Mouse (Mus musculus) liver, embryonic 11.5 days (tissue): ENCODE measurements around the gene Tnks2. TPM values are rescaled to one million over a fixed set of nuclear protein-coding genes. Genes with fewer than 3 reads are reported as not detected.

ENCODE experiments used
- ATAC-seq: fragments of 200-750 bp; cut with Nextera tagmentation; replicated peaks from 2 replicates; pipeline ENCODE4 v1.8.0; 2017; ENCODE audit warnings: moderate number of reproducible peaks, mild to moderate bottlenecking, moderate TSS enrichment, moderate library complexity; ENCODE audit not compliant: low FRiP score
- DNase-seq: peaks from one replicate; pipeline ENCODE4 v3.0.0-alpha.2; 2017; ENCODE audit warnings: low spot score
- H3K27ac ChIP-seq: fragments of 300-500 bp; sonication (generic); 2 replicates; pipeline ENCODE4 v1.5.1; 2014; ENCODE audit warnings: mild to moderate bottlenecking, low read depth, low read length, control low read depth
- H3K27me3 ChIP-seq: fragments of 300-500 bp; sonication (generic); replicated peaks from 2 replicates; pipeline ENCODE4 v1.6.1; 2014; ENCODE audit warnings: low read length, mixed read lengths; ENCODE audit not compliant: control insufficient read depth, insufficient read depth
- H3K36me3 ChIP-seq: fragments of 300-500 bp; sonication (generic); 2 replicates; pipeline ENCODE4 v1.6.1; 2014; ENCODE audit warnings: mild to moderate bottlenecking, low read length, moderate library complexity, mixed read lengths; ENCODE audit not compliant: control insufficient read depth, insufficient read depth
- H3K4me1 ChIP-seq: fragments of 300-500 bp; sonication (generic); replicated peaks from 2 replicates; pipeline ENCODE4 v1.6.1; 2014; ENCODE audit warnings: low read length, mixed read lengths; ENCODE audit not compliant: control insufficient read depth, insufficient read depth
- H3K4me2 ChIP-seq: fragments of 300-500 bp; sonication (generic); 2 replicates; pipeline ENCODE4 v1.6.1; 2014; ENCODE audit warnings: mild to moderate bottlenecking, control low read depth, moderate library complexity
- H3K4me3 ChIP-seq: fragments of 300-500 bp; sonication (generic); 2 replicates; pipeline ENCODE4 v1.5.1; 2014; ENCODE audit warnings: low read depth, low read length, control low read depth
- H3K9ac ChIP-seq: fragments of 300-500 bp; sonication (generic); 2 replicates; pipeline ENCODE4 v1.6.1; 2014; ENCODE audit warnings: low read depth, low read length, control low read depth
- H3K9me3 ChIP-seq: fragments of 300-500 bp; sonication (generic); 2 replicates; pipeline ENCODE4 v1.6.1; 2016; ENCODE audit warnings: low read length, inconsistent platforms, mixed read lengths; ENCODE audit not compliant: control insufficient read depth
- WGBS: fragments of 180-500 bp; shearing (Covaris S2); extraction: QIAGEN DNeasy Blood & Tissue Kit; methylation state at CpG from one replicate; pipeline ENCODE4 v1.1.7; 2014; 5-methylcytosine and 5-hydroxymethylcytosine counted together
- polyA plus RNA-seq: library from polyadenylated mRNA; unstranded; fragments of >200 nt; fragmentation: Nextera tagmentation; extraction: Ambion mirVana; gene quantifications from 2 replicates; pipeline ENCODE4 v1.2.1, GENCODE M21; 2014

Gene Tnks2
- polyA plus RNA-seq, 1 experiment from 2014 or later, result 53.9 TPM

DNA sequence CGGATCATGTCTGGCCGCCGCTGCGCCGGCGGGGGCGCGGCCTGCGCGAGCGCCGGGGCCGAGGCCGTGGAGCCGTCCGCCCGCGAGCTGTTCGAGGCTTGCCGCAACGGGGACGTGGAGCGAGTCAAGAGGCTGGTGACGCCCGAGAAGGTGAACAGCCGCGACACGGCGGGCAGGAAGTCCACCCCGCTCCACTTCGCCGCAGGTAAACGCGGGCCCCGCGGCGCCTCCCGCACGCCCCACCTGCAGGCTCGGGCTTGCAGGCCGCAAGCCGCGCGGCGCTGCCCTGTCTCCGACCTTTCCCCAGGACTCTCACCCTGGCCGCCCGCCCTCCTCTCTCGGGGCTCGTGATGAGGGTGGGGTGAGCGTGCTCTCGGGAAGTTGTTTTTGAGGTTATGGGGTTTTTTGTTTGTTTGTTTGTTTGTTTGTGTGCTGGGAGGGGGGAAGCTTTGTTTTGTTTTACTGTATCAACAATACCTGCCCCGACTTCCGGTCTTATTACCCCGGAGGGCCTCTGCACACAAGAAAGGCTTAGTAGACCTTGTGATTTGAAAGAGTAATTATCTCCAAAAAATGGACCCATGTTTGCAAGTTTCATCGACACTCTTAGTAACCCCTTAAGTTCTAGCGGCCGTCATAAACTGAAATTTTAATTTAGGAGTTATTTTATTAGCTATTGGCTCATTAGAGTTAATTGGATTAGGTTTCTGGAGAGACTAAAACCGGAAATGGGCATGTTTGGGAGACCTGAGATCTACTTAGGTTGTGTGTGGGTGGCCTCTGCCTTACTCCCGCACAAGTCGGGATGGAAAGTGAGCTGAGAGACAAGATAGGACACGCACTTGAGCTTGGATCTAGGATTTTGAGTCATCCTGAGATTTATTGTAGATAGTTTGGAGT lies 750 bp downstream of the Tnks2 start:
- H3K36me3 ChIP-seq, result peaks cover 8% of the 10 kb centered on the region
- no peaks in the 10 kb centered on the region for H3K27me3 ChIP-seq
- H3K9me3 ChIP-seq, result no peaks in the 10 kb centered on the region
- ATAC-seq (peak; percentile 58), DNase-seq (peak; percentile 76)
- H3K4me1 ChIP-seq, result peaks cover 10% of the 10 kb centered on the region
- peak overlapping the region; percentile 99 for H3K4me3 ChIP-seq
- peak overlapping the region; percentile 96 for H3K27ac ChIP-seq
- under 1% methylated on average over 56 of the region's 62 CpGs for WGBS
- H3K4me2 ChIP-seq, result peak overlapping the region; percentile 59
- H3K9ac ChIP-seq, result peak overlapping the region; percentile 98

DNA sequence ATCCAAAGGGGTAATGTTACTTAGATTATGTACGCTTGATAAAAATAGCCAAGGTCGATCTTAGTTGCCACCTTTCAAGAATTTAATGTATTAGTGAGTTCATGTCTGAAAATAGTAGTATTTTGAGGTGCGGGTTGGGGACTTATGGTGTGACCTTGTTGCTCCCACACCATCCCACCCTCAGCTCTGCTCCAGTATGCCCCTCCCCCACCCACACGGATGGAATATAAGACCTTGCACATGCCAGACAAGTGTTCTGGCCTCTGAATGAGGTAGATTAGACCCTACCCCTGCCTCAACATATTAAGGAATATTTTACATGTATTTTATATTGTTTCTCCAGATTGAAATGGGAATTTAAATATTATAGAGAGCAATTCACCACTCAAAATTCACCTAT lies 2.0 kb downstream of the Tnks2 start:
- Histone ChIP-seq H3K4me1 (peaks cover 10% of the 10 kb centered on the region), H3K36me3 (peaks cover 12% of the 10 kb centered on the region), H3K9ac (no peak overlapping the region), H3K4me2 (peak overlapping the region; percentile 59), H3K4me3 (peak overlapping the region; percentile 99), H3K27me3 (no peaks in the 10 kb centered on the region), H3K9me3 (no peaks in the 10 kb centered on the region), H3K27ac (no peak overlapping the region)
- DNase-seq (no peak), ATAC-seq (no peak)
- whole genome bisulfite sequencing, result 45% methylated on average over 4 of the region's 4 CpGs

DNA sequence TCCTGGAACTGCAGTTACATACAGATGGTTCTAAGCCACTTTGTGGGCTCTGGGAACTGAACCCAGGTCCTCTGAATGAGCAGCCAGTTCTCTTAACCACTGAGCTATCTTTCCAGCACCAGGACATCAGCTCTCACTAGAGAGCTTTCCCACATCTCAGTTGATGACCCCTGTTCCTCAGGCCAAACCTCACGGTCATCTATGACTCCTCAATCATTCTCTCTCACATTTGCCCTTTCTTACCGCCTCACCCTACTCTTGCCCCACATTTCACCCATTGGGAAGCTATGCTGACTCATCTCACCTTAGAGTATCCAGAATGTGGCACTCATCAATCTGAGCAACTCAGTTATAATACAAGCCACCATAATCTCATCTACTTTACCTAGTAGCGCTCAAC lies 6.3 kb downstream of the Tnks2 start:
- H3K27ac ChIP-seq, result no peak overlapping the region
- whole genome bisulfite sequencing, result 91% methylated on average over 3 of the region's 3 CpGs

DNA sequence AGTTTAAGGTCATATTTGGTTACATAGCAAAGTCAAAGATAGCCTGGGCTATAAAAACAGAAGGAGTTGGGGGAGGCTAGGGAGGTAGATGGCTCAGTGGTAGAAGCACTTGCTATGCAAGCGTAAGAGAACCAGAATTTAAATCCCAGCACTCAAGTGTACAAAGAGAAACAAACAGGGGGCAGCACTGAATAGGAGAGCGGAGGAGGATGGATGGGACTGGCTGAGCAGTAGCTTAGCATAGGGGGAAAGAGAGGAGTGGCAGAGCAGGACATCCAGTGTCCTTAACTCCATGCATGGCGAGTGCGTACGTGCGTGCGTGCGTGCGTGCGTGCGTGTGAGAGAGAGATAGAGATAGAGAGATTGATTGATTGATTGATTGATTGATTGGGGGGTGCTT lies 9.8 kb downstream of the Tnks2 start:
- Histone ChIP-seq H3K27me3 (no peaks in the 10 kb centered on the region), H3K9ac (no peak overlapping the region), H3K4me1 (no peaks in the 10 kb centered on the region), H3K4me2 (no peak overlapping the region), H3K9me3 (no peaks in the 10 kb centered on the region), H3K27ac (no peak overlapping the region), H3K4me3 (no peak overlapping the region), H3K36me3 (peaks cover 18% of the 10 kb centered on the region)
- ATAC-seq (no peak), DNase-seq (no peak)
- WGBS, result 92% methylated on average over 11 of the region's 11 CpGs

More for the DNA sequence above, 6.3 kb downstream of the Tnks2 start:
- no peaks in the 10 kb centered on the region for H3K9me3 ChIP-seq
- H3K4me3 ChIP-seq, result no peak overlapping the region
- no peak overlapping the region for H3K9ac ChIP-seq
- no peaks in the 10 kb centered on the region for H3K27me3 ChIP-seq
- peaks cover 7% of the 10 kb centered on the region for H3K4me1 ChIP-seq
- DNase-seq, result no peak
- H3K4me2 ChIP-seq, result no peak overlapping the region
- peaks cover 12% of the 10 kb centered on the region for H3K36me3 ChIP-seq
- no peak for ATAC-seq

DNA sequence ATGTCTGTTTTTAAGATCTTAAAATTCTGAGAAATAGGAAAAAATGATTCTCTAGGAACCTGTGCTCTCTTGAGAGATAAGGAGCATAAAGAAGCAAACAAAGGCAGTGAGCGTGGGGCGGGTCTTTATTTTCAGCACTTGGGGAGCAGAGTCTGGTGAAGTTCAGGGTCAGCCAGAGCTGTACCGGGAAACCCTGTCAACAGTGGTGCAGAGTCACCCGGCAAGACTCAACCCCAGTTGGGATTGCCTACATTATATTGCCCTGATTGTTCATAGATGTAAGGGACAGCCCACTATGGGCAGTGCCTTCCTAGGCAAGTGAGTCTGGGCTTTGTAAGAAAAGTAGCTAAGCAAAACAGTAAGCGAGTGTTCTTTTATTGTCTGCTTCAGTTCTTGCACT lies 11.9 kb downstream of the Tnks2 start:
- Histone ChIP-seq H3K36me3 (peaks cover 18% of the 10 kb centered on the region; the same call in 1 of the 2 replicates), H3K27me3 (no peaks in the 10 kb centered on the region), H3K4me2 (no peak overlapping the region), H3K27ac (no peak overlapping the region), H3K9me3 (no peaks in the 10 kb centered on the region), H3K9ac (no peak overlapping the region), H3K4me3 (no peak overlapping the region), H3K4me1 (no peaks in the 10 kb centered on the region)
- 87% methylated on average over 5 of the region's 5 CpGs for WGBS
- ATAC-seq, result no peak
- DNase-seq, result no peak

DNA sequence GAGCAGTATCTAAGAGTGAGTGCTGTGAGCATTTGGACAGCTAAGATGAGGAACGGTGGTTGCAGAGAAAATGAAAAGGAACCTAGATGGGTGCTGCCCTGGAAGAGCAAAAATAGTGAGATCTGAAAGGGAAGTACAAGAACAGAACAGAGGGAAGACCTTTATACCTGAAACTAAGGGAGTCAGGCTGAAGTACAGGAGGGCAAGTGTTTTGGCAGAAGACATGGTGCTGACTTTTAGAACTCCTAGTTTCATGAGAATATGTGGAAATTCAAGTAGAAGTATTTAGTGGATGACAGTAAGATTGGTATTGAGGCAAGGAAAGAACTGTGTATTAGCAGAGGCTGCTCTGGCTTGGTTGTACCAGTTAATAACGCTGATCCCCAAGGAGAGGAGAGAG lies 19.8 kb downstream of the Tnks2 start:
- no peak for ATAC-seq
- no peak overlapping the region for H3K4me2 ChIP-seq
- DNase-seq, result no peak
- H3K4me1 ChIP-seq, result no peaks in the 10 kb centered on the region
- no peaks in the 10 kb centered on the region for H3K27me3 ChIP-seq
- no peak overlapping the region for H3K27ac ChIP-seq
- H3K9ac ChIP-seq, result no peak overlapping the region
- H3K36me3 ChIP-seq, result peaks cover 48% of the 10 kb centered on the region
- H3K9me3 ChIP-seq, result no peaks in the 10 kb centered on the region
- H3K4me3 ChIP-seq, result no peak overlapping the region
- WGBS, result 87% methylated on average over 2 of the region's 2 CpGs

DNA sequence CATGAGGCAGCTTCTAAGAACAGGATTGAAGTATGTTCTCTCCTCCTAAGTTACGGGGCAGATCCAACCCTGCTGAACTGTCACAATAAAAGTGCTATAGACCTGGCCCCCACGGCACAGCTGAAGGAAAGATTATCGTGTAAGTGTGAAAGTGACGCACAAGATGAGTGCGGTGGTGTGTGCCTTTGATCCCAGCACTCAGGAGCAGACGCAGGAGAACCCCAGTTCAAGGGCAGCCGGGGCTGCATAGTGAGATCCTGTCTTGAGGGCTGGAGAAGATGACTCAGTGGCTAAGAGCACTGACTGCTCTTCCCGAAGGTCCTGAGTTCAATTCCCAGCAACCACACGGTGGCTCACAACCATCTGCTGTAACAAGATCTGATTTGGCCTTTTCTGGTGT lies 23.8 kb downstream of the Tnks2 start:
- Histone ChIP-seq H3K27me3 (no peaks in the 10 kb centered on the region), H3K4me3 (no peak overlapping the region), H3K4me1 (no peaks in the 10 kb centered on the region), H3K36me3 (peaks cover 40% of the 10 kb centered on the region), H3K4me2 (no peak overlapping the region), H3K9me3 (no peaks in the 10 kb centered on the region), H3K9ac (no peak overlapping the region), H3K27ac (no peak overlapping the region)
- WGBS, result 92% methylated on average over 9 of the region's 9 CpGs
- DNase-seq (no peak), ATAC-seq (no peak)

DNA sequence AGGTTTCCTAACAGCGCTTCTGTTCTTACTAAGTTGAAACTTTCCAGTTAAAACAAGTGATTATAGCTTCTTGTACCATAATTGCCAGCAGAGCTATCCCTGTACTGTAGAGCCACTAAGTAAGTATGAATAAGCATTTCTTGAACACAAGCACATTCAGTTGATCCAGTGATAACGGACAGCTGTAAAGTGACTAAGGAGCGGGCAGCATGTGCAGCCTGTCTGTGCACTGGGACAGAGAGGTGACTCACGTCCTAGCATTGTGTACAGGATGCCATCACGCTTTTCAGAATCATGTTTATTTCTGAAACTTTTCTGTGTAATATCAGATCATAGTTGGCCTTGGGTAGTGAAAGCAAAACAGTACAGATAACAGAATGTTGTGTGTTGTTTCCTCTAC lies 26.4 kb downstream of the Tnks2 start:
- peaks cover 35% of the 10 kb centered on the region for H3K36me3 ChIP-seq
- 87% methylated on average over 5 of the region's 5 CpGs for WGBS
- no peak overlapping the region for H3K4me2 ChIP-seq
- H3K27ac ChIP-seq, result no peak overlapping the region
- H3K4me1 ChIP-seq, result no peaks in the 10 kb centered on the region
- no peak for DNase-seq
- no peak overlapping the region for H3K9ac ChIP-seq
- no peak overlapping the region for H3K4me3 ChIP-seq
- 0 out of 2 replicates have a peak, but pooled peaks have one; percentile 49 for ATAC-seq
- H3K9me3 ChIP-seq, result no peaks in the 10 kb centered on the region
- H3K27me3 ChIP-seq, result no peaks in the 10 kb centered on the region

DNA sequence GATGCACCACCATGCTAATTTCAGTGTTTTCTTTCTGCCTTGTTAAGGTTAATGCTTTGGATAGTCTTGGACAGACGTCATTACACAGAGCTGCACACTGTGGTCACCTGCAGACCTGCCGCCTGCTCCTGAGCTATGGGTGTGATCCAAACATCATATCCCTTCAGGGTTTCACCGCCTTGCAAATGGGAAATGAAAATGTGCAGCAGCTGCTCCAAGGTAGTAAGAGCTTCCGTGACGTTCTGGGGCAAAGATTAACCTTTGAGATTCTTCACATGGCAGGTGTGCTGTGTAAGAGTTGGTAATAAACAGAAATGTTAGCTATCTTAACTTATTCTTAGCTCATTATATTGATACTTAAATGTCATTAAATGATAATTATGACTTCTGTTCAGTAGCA lies 31.9 kb downstream of the Tnks2 start:
- DNase-seq, result no peak
- Histone ChIP-seq H3K4me1 (no peaks in the 10 kb centered on the region), H3K27me3 (no peaks in the 10 kb centered on the region), H3K4me2 (no peak overlapping the region), H3K36me3 (peaks cover 38% of the 10 kb centered on the region), H3K4me3 (no peak overlapping the region), H3K27ac (no peak overlapping the region), H3K9ac (no peak overlapping the region), H3K9me3 (no peaks in the 10 kb centered on the region)
- 92% methylated on average over 5 of the region's 5 CpGs for WGBS
- ATAC-seq, result no peak
